Mouse (Mus musculus) G1E (cell line): ENCODE results near the gene Rap1gap.

ENCODE experiments used
- CTCF ChIP-seq: IDR thresholded peaks from 2 replicates; pipeline ENCODE4 v1.5.1; 2012; ENCODE audit warnings: low read depth, low read length, inconsistent platforms, mixed read lengths
- GATA1 ChIP-seq: IDR thresholded peaks from 2 replicates; pipeline ENCODE4 v1.6.1; 2012; ENCODE audit warnings: borderline replicate concordance, low read length, inconsistent platforms, mixed read lengths

DNA sequence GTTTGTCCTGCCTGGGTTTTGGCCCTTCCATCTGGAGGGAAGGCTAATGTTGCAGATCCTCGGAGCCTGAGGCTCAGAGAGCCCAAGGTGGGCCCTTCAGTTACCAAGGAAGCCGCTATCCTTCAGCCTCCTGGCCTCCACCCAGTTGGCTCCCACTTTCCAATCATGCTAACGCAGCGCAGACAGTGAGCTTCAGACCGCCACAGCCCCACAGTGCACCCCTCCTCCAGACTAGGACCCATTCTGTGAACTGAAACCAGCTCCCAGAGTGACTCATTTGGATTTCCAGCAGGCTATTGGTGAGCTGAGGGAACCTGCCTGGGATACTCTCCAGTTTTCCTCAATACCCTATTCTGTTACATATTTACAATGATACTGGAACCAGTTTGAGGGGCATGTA lies 40.9 kb downstream of the Rap1gap start:
- TF ChIP-seq CTCF (no peak), GATA1 (no peak)
